Mouse (Mus musculus): ENCODE data around the gene Med14. TPM values are rescaled to one million over a fixed set of nuclear protein-coding genes. Genes with fewer than 3 reads are reported as not detected.

The Med14 gene
- polyA plus RNA-seq (2015; fragmentation: Nextera tagmentation; extraction: Ambion mirVana) = 9.8 and 11.1 TPM in 2 replicates

DNA sequence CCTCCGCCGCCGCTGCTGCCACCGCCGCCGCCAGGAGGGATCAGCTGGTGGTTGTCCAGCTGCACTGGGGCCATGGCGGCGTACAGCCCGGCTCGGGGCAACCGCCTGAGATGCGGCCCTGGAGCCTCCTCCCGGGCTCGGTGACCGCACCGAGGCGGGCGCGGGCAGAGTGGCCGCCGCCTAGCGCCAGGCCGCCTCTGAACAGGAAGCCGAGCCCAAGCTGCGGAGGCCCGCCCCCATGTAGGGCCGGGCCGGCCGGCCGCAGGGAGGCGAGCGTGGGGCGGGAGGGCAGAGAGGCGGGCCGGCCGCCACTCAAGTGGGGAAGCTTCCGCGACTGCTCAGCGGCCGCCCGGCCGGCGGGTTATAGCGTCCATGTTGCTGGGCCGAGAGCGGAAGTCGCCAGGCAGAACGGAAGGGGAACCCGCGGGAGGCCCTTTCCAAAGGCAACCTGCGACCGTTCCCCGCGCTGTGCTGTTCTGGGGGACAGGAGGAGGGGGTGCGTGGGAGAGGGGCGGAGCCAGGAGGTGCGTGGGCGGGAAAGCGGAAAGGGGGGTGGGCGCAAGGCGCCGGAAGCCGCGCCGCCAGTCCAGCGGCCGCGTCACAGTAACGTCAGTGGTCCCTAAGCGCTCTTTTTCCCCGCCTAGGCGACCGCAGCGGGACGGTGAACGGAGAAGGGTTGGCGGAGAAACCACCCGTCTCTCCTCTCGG is at the start of gene Med14:
TSS of gene Med14 (minus strand) at position 448 of the 708 bp plus-strand sequence.
- peak; percentile 98 for ATAC-seq (ENCODE audit: low read depth)
- Histone ChIP-seq H3K27me3 (ENCODE audit: control insufficient read depth, insufficient read depth, low read depth, low read length) (peaks cover 3% of the 10 kb centered on the region; the same call in 1 of the 2 replicates), H3K36me3 (ENCODE audit: control insufficient read depth, insufficient read depth, low read length) (no peaks in the 10 kb centered on the region), H3K4me1 (replicated peaks; ENCODE audit: control insufficient read depth, insufficient read depth, low read length) (peaks cover 7% of the 10 kb centered on the region), H3K4me3 (ENCODE audit: low read length) (peak within 1 kb of the TSS; percentile 65), H3K9me3 (ENCODE audit: control insufficient read depth, low read length) (no peaks in the 10 kb centered on the region), H3K27ac (ENCODE audit: low read length) (peak within 1 kb of the TSS; percentile 97), H3K9ac (ENCODE audit: low read length) (peak within 1 kb of the TSS; percentile 84), H3K4me2 (ENCODE audit: low read depth, low read length) (peak within 1 kb of the TSS; percentile 63)
- 4% methylated on average over 28 of the region's 79 CpGs for WGBS

GRCm38 (mm10) chrX:12800559-12800958 is 38.7 kb upstream of the Med14 start:
- no peaks in the 10 kb centered on the region for H3K4me1 ChIP-seq (replicated peaks; ENCODE audit: control insufficient read depth, insufficient read depth, low read length)
- H3K4me3 ChIP-seq (ENCODE audit: low read length) = no peak overlapping the region
- no peak overlapping the region for H3K9ac ChIP-seq (ENCODE audit: low read length)
- 63% methylated on average over 4 of the region's 4 CpGs for WGBS
- no peak overlapping the region for H3K4me2 ChIP-seq (ENCODE audit: low read depth, low read length)
- no peaks in the 10 kb centered on the region for H3K27me3 ChIP-seq (ENCODE audit: control insufficient read depth, insufficient read depth, low read depth, low read length)
- H3K27ac ChIP-seq (ENCODE audit: low read length) = no peak overlapping the region
- no peak for ATAC-seq (ENCODE audit: low read depth)
- no peaks in the 10 kb centered on the region for H3K36me3 ChIP-seq (ENCODE audit: control insufficient read depth, insufficient read depth, low read length)
- no peaks in the 10 kb centered on the region for H3K9me3 ChIP-seq (ENCODE audit: control insufficient read depth, low read length)

GRCm38 (mm10) chrX:12794842-12795241 is 33.0 kb upstream of the Med14 start:
- Histone ChIP-seq H3K4me1 (replicated peaks; ENCODE audit: control insufficient read depth, insufficient read depth, low read length) (no peaks in the 10 kb centered on the region), H3K4me2 (ENCODE audit: low read depth, low read length) (no peak overlapping the region), H3K27ac (ENCODE audit: low read length) (no peak overlapping the region), H3K9ac (ENCODE audit: low read length) (no peak overlapping the region; the same call in 1 of the 2 replicates), H3K9me3 (ENCODE audit: control insufficient read depth, low read length) (no peaks in the 10 kb centered on the region), H3K27me3 (ENCODE audit: control insufficient read depth, insufficient read depth, low read depth, low read length) (no peaks in the 10 kb centered on the region), H3K36me3 (ENCODE audit: control insufficient read depth, insufficient read depth, low read length) (no peaks in the 10 kb centered on the region), H3K4me3 (ENCODE audit: low read length) (no peak overlapping the region)
- 38% methylated on average over 2 of the region's 2 CpGs for whole genome bisulfite sequencing
- ATAC-seq (ENCODE audit: low read depth) = no peak

DNA sequence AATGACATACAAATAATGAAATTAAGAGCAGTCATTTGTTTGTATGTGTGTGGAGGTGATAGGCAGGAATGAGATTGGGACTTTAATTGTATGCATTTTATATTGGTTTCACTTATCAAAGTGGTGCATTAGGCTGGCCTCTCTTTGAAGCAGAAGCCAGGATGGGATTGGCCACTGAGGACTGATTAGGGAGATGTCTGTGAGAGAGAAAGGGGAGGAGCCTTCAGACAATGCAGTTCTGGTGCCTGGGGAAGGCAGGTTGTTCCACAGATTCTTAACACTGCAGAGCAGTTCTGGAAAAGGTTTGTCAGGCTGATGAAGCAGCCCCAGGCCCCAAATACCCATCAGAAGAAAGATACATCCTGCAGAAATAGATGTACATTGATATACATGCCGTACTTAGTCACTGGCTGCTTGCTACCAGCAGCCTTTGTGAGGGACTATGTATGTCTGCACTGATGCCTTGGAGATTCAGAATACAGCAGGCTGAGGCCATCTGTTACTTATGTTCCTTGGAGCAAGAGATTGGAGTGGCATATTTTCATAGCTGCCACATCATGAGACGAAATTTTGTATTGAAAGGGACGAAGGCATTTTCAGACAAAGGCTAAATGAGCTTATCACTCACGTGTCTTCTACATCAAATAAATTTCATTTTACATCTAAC is 29.9 kb upstream of the Med14 start:
- Histone ChIP-seq H3K36me3 (ENCODE audit: control insufficient read depth, insufficient read depth, low read length) (no peaks in the 10 kb centered on the region), H3K9me3 (ENCODE audit: control insufficient read depth, low read length) (no peaks in the 10 kb centered on the region), H3K4me3 (ENCODE audit: low read length) (no peak overlapping the region), H3K9ac (ENCODE audit: low read length) (no peak overlapping the region), H3K27ac (ENCODE audit: low read length) (no peak overlapping the region), H3K4me2 (ENCODE audit: low read depth, low read length) (no peak overlapping the region), H3K27me3 (ENCODE audit: control insufficient read depth, insufficient read depth, low read depth, low read length) (no peaks in the 10 kb centered on the region), H3K4me1 (replicated peaks; ENCODE audit: control insufficient read depth, insufficient read depth, low read length) (no peaks in the 10 kb centered on the region)
- no peak for ATAC-seq (ENCODE audit: low read depth)
- WGBS = 73% methylated on average over 4 of the region's 4 CpGs

DNA sequence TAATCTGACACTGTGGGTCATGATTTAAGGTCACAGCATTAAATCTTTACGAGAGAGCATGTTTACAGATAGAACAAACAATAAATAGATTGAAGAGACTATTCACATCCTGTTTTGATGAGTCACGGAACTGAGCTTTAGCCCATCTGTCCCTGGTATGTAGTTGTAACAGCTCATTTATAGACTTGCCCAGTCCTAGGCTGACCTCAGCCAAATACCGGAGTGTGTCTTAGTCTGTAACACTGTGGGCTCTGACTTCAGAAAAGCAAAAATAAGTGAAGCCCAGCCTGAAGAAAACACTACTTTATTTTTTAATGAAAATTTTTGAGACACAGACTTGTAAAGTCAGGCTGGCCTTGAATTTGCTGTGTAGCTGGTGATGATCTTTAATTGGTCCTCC is 11.4 kb upstream of the Med14 start:
- H3K4me2 ChIP-seq (ENCODE audit: low read depth, low read length) = no peak overlapping the region
- ATAC-seq (ENCODE audit: low read depth) = peak; percentile 67
- no peaks in the 10 kb centered on the region for H3K9me3 ChIP-seq (ENCODE audit: control insufficient read depth, low read length)
- no peaks in the 10 kb centered on the region for H3K36me3 ChIP-seq (ENCODE audit: control insufficient read depth, insufficient read depth, low read length)
- H3K4me1 ChIP-seq (replicated peaks; ENCODE audit: control insufficient read depth, insufficient read depth, low read length) = no peaks in the 10 kb centered on the region
- 46% methylated on average over 3 of the region's 3 CpGs for WGBS
- H3K27ac ChIP-seq (ENCODE audit: low read length) = peak overlapping the region; percentile 1; the same call in 1 of the 2 replicates
- H3K27me3 ChIP-seq (ENCODE audit: control insufficient read depth, insufficient read depth, low read depth, low read length) = no peaks in the 10 kb centered on the region
- no peak overlapping the region for H3K4me3 ChIP-seq (ENCODE audit: low read length)
- H3K9ac ChIP-seq (ENCODE audit: low read length) = no peak overlapping the region

DNA sequence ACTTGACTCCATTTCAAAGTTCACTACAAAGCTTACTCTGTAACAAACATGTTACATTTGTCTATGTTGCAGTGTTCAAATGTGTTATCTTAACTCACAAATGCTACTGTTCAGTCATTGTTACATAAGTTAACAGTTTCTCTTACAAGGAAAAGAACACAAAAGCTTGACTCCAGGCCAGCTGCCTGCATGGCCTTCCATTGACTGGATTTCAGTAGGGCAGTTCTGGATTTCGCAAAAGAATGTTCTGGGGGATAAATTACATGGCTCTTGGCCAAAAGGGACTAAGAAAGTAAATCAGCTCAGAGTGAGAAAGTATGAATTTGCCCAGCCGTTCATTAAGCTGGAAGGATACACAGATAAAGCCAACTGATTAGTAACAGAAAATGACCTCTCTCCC is 9.7 kb upstream of the Med14 start:
- Histone ChIP-seq H3K27me3 (ENCODE audit: control insufficient read depth, insufficient read depth, low read depth, low read length) (no peaks in the 10 kb centered on the region), H3K4me2 (ENCODE audit: low read depth, low read length) (no peak overlapping the region), H3K4me1 (replicated peaks; ENCODE audit: control insufficient read depth, insufficient read depth, low read length) (no peaks in the 10 kb centered on the region), H3K9me3 (ENCODE audit: control insufficient read depth, low read length) (no peaks in the 10 kb centered on the region), H3K9ac (ENCODE audit: low read length) (no peak overlapping the region), H3K36me3 (ENCODE audit: control insufficient read depth, insufficient read depth, low read length) (no peaks in the 10 kb centered on the region), H3K4me3 (ENCODE audit: low read length) (no peak overlapping the region), H3K27ac (ENCODE audit: low read length) (peak overlapping the region; percentile 17; the same call in 1 of the 2 replicates)
- peak; percentile 43; the same call in 1 of the 2 replicates for ATAC-seq (ENCODE audit: low read depth)
- 28% methylated on average over 2 of the region's 2 CpGs for WGBS

- H3K4me2 ChIP-seq (ENCODE audit: low read depth, low read length) = no peak overlapping the region
- H3K9me3 ChIP-seq (ENCODE audit: control insufficient read depth, low read length) = no peaks in the 10 kb centered on the region
- ATAC-seq (ENCODE audit: low read depth) = no peak
Observed at GRCm38 (mm10) chrX:12768571-12768970, 6.7 kb upstream of the Med14 start.

GRCm38 (mm10) chrX:12766846-12767564 is 5.1 kb upstream of the Med14 start:
- Histone ChIP-seq H3K9ac (ENCODE audit: low read length) (no peak overlapping the region), H3K36me3 (ENCODE audit: control insufficient read depth, insufficient read depth, low read length) (no peaks in the 10 kb centered on the region), H3K4me1 (replicated peaks; ENCODE audit: control insufficient read depth, insufficient read depth, low read length) (no peaks in the 10 kb centered on the region), H3K27ac (ENCODE audit: low read length) (no peak overlapping the region), H3K27me3 (ENCODE audit: control insufficient read depth, insufficient read depth, low read depth, low read length) (no peaks in the 10 kb centered on the region; the same call in 1 of the 2 replicates), H3K4me2 (ENCODE audit: low read depth, low read length) (no peak overlapping the region), H3K9me3 (ENCODE audit: control insufficient read depth, low read length) (no peaks in the 10 kb centered on the region), H3K4me3 (ENCODE audit: low read length) (no peak overlapping the region)
- 61% methylated on average over 4 of the region's 4 CpGs for WGBS
- ATAC-seq (ENCODE audit: low read depth) = no peak

More at GRCm38 (mm10) chrX:12768571-12768970, 6.7 kb upstream of the Med14 start:
- no peaks in the 10 kb centered on the region for H3K4me1 ChIP-seq (replicated peaks; ENCODE audit: control insufficient read depth, insufficient read depth, low read length)
- 60% methylated on average over 3 of the region's 3 CpGs for WGBS
- no peaks in the 10 kb centered on the region for H3K27me3 ChIP-seq (ENCODE audit: control insufficient read depth, insufficient read depth, low read depth, low read length)
- no peak overlapping the region for H3K9ac ChIP-seq (ENCODE audit: low read length)
- no peak overlapping the region for H3K4me3 ChIP-seq (ENCODE audit: low read length)
- H3K27ac ChIP-seq (ENCODE audit: low read length) = no peak overlapping the region
- no peaks in the 10 kb centered on the region for H3K36me3 ChIP-seq (ENCODE audit: control insufficient read depth, insufficient read depth, low read length)
